Mouse (Mus musculus) lung, postnatal 25 days (tissue): ENCODE measurements at regions not wholly inside any gene's neighbourhood (a gene's known extent, or its start where the extent isn't known, plus 50 kb on each side); places are given as distances from the start of the nearest gene placed in this dataset.

Source experiments
- DNase-seq: peaks from one replicate; pipeline ENCODE4 v3.0.0; 2022; ENCODE audit warnings: low spot score

- DNase-seq, result no peak
These were observed 695.4 kb upstream of the Tbl1xr1 start for GRCm38 (mm10) chr3:21381072-21381471.

DNA sequence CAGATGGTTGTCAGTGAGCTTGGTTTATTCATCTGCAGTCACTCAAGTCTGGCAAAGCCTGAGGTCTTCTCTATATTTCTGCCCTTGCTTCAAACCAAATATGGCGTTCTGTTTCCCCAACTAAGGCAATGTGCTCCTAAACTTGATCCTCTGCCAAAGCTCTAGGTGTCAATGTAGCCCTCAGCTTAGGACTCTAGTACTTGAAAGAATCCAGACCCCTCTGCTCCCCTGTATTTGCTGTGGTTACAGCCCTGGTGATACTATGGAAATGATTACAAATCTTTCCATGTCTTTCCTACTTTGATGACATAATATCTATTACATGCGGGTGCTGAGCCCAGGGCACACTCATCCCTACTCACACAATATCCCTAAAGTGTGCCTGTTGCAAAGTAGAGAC lies 672.9 kb upstream of the Tbl1xr1 start:
- no peak for DNase-seq

DNA sequence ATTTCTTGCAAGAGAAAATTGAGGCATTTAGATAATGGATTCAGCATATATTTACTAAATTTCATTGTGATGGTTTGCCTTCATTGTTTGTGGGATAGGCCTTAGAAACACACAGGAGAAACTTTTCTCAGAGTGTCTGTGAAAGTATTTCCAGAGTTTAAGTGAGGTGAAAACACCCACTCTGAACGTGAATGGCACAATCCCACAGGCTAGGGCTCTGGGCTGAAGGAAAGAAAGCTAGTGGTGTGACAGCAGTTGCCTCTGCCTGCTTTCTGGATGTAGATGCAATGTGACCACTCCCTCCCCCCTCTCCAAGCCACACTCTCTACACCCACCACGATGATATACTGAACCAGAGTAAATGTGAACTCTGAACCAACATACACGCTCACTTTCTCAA lies 672.4 kb upstream of the Tbl1xr1 start:
- no peak for DNase-seq

DNA sequence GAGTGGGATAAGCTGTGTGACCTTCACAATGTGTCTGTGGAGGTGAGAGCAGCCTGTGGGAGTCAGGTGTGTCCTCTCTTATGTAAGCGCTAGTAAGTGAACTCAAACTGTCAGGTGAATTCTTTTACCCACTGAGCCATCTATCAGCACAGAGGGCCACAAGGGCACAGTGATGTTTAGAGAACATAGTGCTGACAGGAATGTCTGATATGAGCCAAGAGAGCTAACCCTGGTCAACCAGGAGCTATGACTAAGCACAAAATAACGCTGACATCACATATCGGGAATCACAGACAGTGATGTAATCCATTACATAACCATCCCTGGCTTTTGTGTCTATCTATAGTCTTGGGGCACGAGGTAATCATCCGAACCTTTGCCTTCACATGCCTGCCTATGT lies 669.4 kb upstream of the Tbl1xr1 start:
- DNase-seq, result no peak

GRCm38 (mm10) chr3:21412010-21412409 lies 664.4 kb upstream of the Tbl1xr1 start:
- no peak for DNase-seq

GRCm38 (mm10) chr3:21423139-21423538 lies 653.3 kb upstream of the Tbl1xr1 start:
- DNase-seq, result no peak

- DNase-seq, result no peak
These were observed 649.9 kb upstream of the Tbl1xr1 start for GRCm38 (mm10) chr3:21426538-21426937.

DNA sequence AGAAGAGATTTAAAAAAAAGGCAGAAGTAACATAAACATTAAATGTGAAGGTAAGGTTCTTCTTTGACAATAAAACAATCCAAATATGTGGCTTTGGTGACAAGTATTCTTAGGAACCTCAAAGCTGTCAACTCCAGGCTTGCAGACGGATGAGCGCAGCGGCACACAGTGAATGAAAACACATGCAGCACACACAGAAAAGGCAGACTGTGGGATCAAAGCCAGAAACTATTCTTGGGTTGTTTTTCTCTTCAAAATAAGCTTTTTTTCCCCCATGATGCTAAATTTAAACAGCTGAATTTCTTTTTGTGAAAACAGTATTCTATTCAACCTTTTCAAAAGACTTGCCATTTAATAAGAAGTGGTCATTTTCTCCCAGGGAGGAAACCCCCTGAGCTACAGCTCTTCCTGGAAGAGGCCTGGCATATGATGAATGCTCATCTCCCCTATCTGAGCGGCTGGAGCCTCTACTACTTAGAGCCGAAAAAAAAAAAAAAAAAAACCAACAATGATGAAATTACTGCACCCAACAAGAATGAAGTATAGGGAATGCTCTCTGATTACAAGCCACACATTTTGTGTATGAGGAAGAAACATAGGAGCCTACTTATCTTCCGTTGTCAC lies 648.9 kb upstream of the Tbl1xr1 start:
- no peak for DNase-seq

- no peak for DNase-seq
These were observed 648.3 kb upstream of the Tbl1xr1 start for GRCm38 (mm10) chr3:21428120-21428519.

DNA sequence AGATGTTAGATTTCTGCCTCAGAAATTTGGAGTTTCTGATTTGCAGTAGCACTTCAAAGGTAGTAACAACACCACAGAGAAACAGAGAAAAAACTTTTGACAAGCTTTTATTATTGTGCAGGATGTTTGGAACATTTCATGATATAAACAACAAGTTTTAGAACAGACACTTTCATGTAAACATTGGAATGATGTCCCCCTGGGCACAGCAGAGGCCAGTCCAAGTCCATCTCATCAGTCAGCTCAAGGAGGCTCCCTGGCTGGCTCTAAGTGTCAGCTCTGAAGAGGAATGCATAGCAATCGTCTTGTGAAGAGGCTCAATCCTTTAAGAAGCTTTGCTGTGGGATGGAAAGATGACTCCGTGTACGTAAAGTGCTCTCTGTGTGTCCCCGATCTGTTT lies 612.2 kb upstream of the Tbl1xr1 start:
- peak; percentile 14 for DNase-seq

- DNase-seq, result peak; percentile 31
These were observed 610.3 kb upstream of the Tbl1xr1 start for GRCm38 (mm10) chr3:21466113-21466645.

GRCm38 (mm10) chr3:21477366-21477765 lies 599.1 kb upstream of the Tbl1xr1 start:
- no peak for DNase-seq

- DNase-seq, result peak; percentile 61
These were observed 597.2 kb upstream of the Tbl1xr1 start for GRCm38 (mm10) chr3:21479021-21479795.

- DNase-seq, result no peak
These were observed 596.6 kb upstream of the Tbl1xr1 start for GRCm38 (mm10) chr3:21479846-21480245.

- DNase-seq, result no peak
These were observed 592.4 kb upstream of the Tbl1xr1 start for GRCm38 (mm10) chr3:21484052-21484451.

DNA sequence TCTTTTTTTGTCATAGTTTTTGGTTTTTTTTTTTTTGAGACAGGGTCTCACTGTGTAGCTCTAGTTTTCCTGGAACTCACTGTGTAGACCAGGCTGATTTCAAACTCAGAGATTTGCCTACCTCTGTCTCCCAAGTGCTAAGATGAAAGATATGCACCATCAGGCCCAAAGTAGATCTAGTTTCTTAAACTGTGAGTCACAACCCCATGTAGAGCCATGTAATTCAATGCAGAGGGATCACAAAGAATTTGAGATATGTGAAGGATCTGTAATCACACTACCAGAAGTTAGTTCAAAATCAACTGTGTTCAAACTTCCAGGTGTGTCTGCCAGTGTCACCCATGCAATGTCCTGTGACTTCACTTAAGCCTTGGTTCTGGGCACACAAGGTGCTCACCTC lies 591.0 kb upstream of the Tbl1xr1 start:
- no peak for DNase-seq

DNA sequence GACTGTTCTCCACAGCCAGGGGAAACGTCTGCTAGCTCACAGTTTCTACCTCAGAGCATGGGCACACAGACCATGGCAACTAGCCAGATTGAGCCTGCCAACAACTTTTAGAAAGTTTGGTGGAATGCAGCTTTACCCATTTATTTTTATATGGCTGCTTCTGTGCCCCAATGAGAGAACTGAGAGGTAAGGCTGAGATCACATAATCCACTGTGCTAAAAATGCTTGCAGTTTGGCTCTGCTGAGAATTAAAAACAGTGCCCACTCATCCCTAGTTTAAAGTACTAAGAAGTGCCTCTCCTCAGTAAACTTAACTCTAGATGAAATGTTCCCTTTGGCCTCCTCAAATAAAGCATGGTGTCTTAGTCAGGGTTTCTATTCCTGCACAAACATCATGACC lies 586.9 kb upstream of the Tbl1xr1 start:
- no peak for DNase-seq

- DNase-seq, result no peak
These were observed 584.0 kb upstream of the Tbl1xr1 start for GRCm38 (mm10) chr3:21492413-21492812.

- DNase-seq, result no peak
These were observed 583.1 kb upstream of the Tbl1xr1 start for GRCm38 (mm10) chr3:21493384-21493783.

GRCm38 (mm10) chr3:21494904-21495303 lies 581.5 kb upstream of the Tbl1xr1 start:
- DNase-seq, result no peak

DNA sequence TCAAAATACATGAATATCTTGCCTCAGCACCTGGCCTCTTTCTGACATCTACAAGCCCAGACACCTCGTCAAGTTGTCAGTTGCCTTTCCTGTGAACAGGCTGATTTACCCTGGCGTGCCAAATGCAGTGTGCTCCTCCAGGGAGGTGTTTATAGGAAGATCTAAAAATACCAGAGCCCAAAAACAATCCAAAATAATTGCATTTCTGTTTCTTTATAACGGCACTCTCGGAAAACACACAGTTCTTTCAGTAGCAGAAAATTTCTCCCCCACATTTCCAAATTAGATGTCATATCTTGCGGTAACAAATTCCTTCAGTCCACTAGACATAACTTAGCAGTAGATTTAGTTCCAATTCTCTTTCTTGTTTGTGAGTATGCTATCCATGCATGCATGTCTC lies 580.8 kb upstream of the Tbl1xr1 start:
- peak; percentile 5 for DNase-seq

- DNase-seq, result no peak
These were observed 580.3 kb upstream of the Tbl1xr1 start for GRCm38 (mm10) chr3:21496166-21496565.

GRCm38 (mm10) chr3:21497011-21497410 lies 579.4 kb upstream of the Tbl1xr1 start:
- peak; percentile 7 for DNase-seq

- no peak for DNase-seq
These were observed 568.8 kb upstream of the Tbl1xr1 start for GRCm38 (mm10) chr3:21507655-21508054.
